Mouse (Mus musculus): ENCODE data around the gene Tlcd1. TPM values are rescaled to one million over a fixed set of nuclear protein-coding genes. Genes with fewer than 3 reads are reported as not detected.

Tlcd1 gene
- total and polyA plus RNA-seq, 3 experiments = 23.3 to 28.3 TPM; not detected in 1

GRCm38 (mm10) chr11:78213086-78213817 lies 36.7 kb downstream of the Tlcd1 start:
- no peaks in the 10 kb centered on the region for H3K79me2 ChIP-seq (ENCODE audit: control insufficient read depth, insufficient read depth, low read length, poor library complexity)
- TF ChIP-seq POLR2A (IDR thresholded peaks at IDR 0.05; ENCODE audit: control insufficient read depth in 1 of 2, insufficient read depth in 1 of 2, low read depth in 1 of 2, low read length in 2 of 2, poor library complexity in 1 of 2) (no peak), MYB (IDR thresholded peaks at IDR 0.05; ENCODE audit: low read depth, low read length) (no peak), MXI1 (IDR thresholded peaks at IDR 0.05; ENCODE audit: low read depth, low read length) (no peak)
- no peak overlapping the region for H3K9ac ChIP-seq (ENCODE audit: control insufficient read depth, low read depth, low read length, poor library complexity, severe bottlenecking)
- peaks cover 0 to 53% of the 10 kb centered on the region in 2 experiments; a peak in 2 of 4 replicates for H3K36me3 ChIP-seq (ENCODE audit: control insufficient read depth in 1 of 2, insufficient read depth in 2 of 2, low read length in 2 of 2)
- H3K9me3 ChIP-seq (replicated peaks; ENCODE audit: insufficient read depth, low read length) = no peaks in the 10 kb centered on the region
- no peak overlapping the region for H3K27ac ChIP-seq (ENCODE audit: control insufficient read depth, low read depth, low read length)
- H3K27me3 ChIP-seq (ENCODE audit: control insufficient read depth in 1 of 2, insufficient read depth in 2 of 2, low read length in 2 of 2) = no peaks in the 10 kb centered on the region
- no peak for DNase-seq (ENCODE audit: low read depth, low spot score)
- H3K4me1 ChIP-seq (ENCODE audit: control insufficient read depth in 1 of 2, insufficient read depth in 2 of 2, low read length in 2 of 2) = no peaks in the 10 kb centered on the region
- H3K4me3 ChIP-seq (ENCODE audit: control insufficient read depth in 1 of 2, insufficient read depth in 1 of 2, low read depth in 2 of 2, low read length in 2 of 2) = no peak overlapping the region

- Histone ChIP-seq H3K79me2 (ENCODE audit: control insufficient read depth, insufficient read depth, low read length, poor library complexity) (no peaks in the 10 kb centered on the region), H3K4me1 (ENCODE audit: control insufficient read depth in 1 of 2, insufficient read depth in 2 of 2, low read length in 2 of 2) (no peaks in the 10 kb centered on the region), H3K27ac (ENCODE audit: control insufficient read depth, low read depth, low read length) (no peak overlapping the region), H3K9me3 (replicated peaks; ENCODE audit: insufficient read depth, low read length) (no peaks in the 10 kb centered on the region), H3K9ac (ENCODE audit: control insufficient read depth, low read depth, low read length, poor library complexity, severe bottlenecking) (no peak overlapping the region), H3K36me3 (ENCODE audit: control insufficient read depth in 1 of 2, insufficient read depth in 2 of 2, low read length in 2 of 2) (peaks cover 0 to 54% of the 10 kb centered on the region in 2 experiments; a peak in 2 of 4 replicates), H3K27me3 (ENCODE audit: control insufficient read depth in 1 of 2, insufficient read depth in 2 of 2, low read length in 2 of 2) (no peaks in the 10 kb centered on the region), H3K4me3 (ENCODE audit: control insufficient read depth in 1 of 2, insufficient read depth in 1 of 2, low read depth in 2 of 2, low read length in 2 of 2) (no peak overlapping the region)
- no peak for TF ChIP-seq ZMIZ1 (IDR thresholded peaks at IDR 0.05; ENCODE audit: low read depth, low read length)
- TF ChIP-seq BHLHE40 (IDR thresholded peaks at IDR 0.05; ENCODE audit: borderline replicate concordance, low read depth, low read length) = no peak
- TF ChIP-seq ZKSCAN1 (IDR thresholded peaks at IDR 0.05; ENCODE audit: low read depth, low read length) = no peak
- no peak for TF ChIP-seq MAX (IDR thresholded peaks at IDR 0.05; ENCODE audit: low read length)
- no peak for TF ChIP-seq GABPA (IDR thresholded peaks at IDR 0.05; ENCODE audit: low read depth, low read length)
- no peak for TF ChIP-seq MYC (IDR thresholded peaks at IDR 0.05; ENCODE audit: low read depth, low read length)
- TF ChIP-seq GATA1 (IDR thresholded peaks at IDR 0.05; ENCODE audit: low read depth, low read length) = no peak
- no peak for DNase-seq (ENCODE audit: low read depth, low spot score)
Observed at GRCm38 (mm10) chr11:78215709-78216317, 39.3 kb downstream of the Tlcd1 start.

GRCm38 (mm10) chr11:78223586-78223985 lies 47.1 kb downstream of the Tlcd1 start:
- H3K9me3 ChIP-seq (replicated peaks; ENCODE audit: insufficient read depth, low read length) = no peaks in the 10 kb centered on the region
- no peaks in the 10 kb centered on the region for H3K4me1 ChIP-seq (ENCODE audit: control insufficient read depth in 1 of 2, insufficient read depth in 2 of 2, low read length in 2 of 2)
- no peak for DNase-seq (ENCODE audit: low read depth, low spot score)
- H3K27ac ChIP-seq (ENCODE audit: control insufficient read depth, low read depth, low read length) = no peak overlapping the region
- H3K79me2 ChIP-seq (ENCODE audit: control insufficient read depth, insufficient read depth, low read length, poor library complexity) = no peaks in the 10 kb centered on the region
- H3K4me3 ChIP-seq (ENCODE audit: control insufficient read depth in 1 of 2, insufficient read depth in 1 of 2, low read depth in 2 of 2, low read length in 2 of 2) = no peak overlapping the region
- no peak for TF ChIP-seq SMC3 (IDR thresholded peaks at IDR 0.05; ENCODE audit: low read depth, low read length)
- TF ChIP-seq USF1 (IDR thresholded peaks at IDR 0.05; ENCODE audit: low read depth, low read length) = no peak
- no peak for TF ChIP-seq TCF12 (IDR thresholded peaks at IDR 0.05; ENCODE audit: low read depth, low read length)
- TF ChIP-seq MXI1 (IDR thresholded peaks at IDR 0.05; ENCODE audit: low read depth, low read length) = no peak
- no peak for TF ChIP-seq E2F4 (IDR thresholded peaks at IDR 0.05; ENCODE audit: borderline replicate concordance, low read depth, low read length)
- TF ChIP-seq BHLHE40 (IDR thresholded peaks at IDR 0.05; ENCODE audit: borderline replicate concordance, low read depth, low read length) = no peak
- no peak for TF ChIP-seq JUND (IDR thresholded peaks at IDR 0.05; ENCODE audit: low read depth, low read length)
- no peak for TF ChIP-seq NELFE (IDR thresholded peaks at IDR 0.05; ENCODE audit: low read depth, low read length)
- no peak overlapping the region for H3K9ac ChIP-seq (ENCODE audit: control insufficient read depth, low read depth, low read length, poor library complexity, severe bottlenecking)
- H3K27me3 ChIP-seq (ENCODE audit: control insufficient read depth in 1 of 2, insufficient read depth in 2 of 2, low read length in 2 of 2) = no peaks in the 10 kb centered on the region
- peaks cover 0 to 56% of the 10 kb centered on the region in 2 experiments; a peak in 2 of 4 replicates for H3K36me3 ChIP-seq (ENCODE audit: control insufficient read depth in 1 of 2, insufficient read depth in 2 of 2, low read length in 2 of 2)

Measured in MEL (cell line).